Mouse (Mus musculus) brain, adult 2 months (tissue): ENCODE measurements around the gene Actb.
"Not testable (repeated sequence)": the region's sequence is repeated elsewhere in the genome, so short reads cannot be mapped to it uniquely, and the experiment has no call there.

Source experiments
- DNase-seq: peaks from one replicate; pipeline ENCODE4 v3.0.0; 2011; ENCODE audit warnings: low read depth, low spot score

Gene Actb

DNA sequence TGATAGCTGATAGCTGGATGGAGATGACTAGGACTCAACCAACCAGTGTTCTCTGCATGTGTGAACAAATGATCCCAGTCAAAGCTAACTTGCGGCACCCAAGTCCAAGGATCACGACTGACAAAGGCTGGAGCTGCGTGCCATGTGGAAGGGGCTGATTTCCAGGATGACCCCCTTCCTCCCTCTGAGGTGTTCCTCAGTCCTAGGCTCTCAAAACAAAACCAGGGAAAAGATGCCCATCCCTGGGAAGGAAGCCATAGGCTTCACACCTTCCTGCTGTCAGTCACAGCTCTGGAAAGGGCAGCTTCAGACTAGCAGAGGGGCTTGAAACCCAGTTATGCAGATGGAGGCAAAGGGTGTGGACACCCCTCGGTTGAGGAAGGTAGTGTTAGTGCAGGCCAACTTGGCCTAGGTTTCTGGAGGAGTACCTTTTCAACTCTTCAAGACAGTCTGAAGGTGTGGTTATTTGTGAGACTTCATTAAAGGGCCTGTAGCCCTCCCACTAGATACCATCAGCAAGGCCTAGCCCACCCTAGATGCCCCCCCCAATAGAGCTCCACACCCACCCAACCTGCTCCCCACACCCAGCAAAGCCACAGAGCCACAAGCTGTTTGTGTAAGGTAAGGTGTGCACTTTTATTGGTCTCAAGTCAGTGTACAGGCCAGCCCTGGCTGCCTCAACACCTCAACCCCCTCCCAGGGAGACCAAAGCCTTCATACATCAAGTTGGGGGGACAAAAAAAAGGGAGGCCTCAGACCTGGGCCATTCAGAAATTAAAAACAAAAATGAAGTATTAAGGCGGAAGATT lies 3.8 kb downstream of the Actb start:
- no peak for DNase-seq

GRCm38 (mm10) chr5:142901846-142902505 lies 4.6 kb downstream of the Actb start:
- DNase-seq = no peak

- DNase-seq = peak; percentile 33
Measured at GRCm38 (mm10) chr5:142901355-142901802, 5.2 kb downstream of the Actb start.

GRCm38 (mm10) chr5:142900651-142901050 lies 5.9 kb downstream of the Actb start:
- DNase-seq = no peak

- no peak for DNase-seq
Measured at GRCm38 (mm10) chr5:142899932-142900533, 6.5 kb downstream of the Actb start.

DNA sequence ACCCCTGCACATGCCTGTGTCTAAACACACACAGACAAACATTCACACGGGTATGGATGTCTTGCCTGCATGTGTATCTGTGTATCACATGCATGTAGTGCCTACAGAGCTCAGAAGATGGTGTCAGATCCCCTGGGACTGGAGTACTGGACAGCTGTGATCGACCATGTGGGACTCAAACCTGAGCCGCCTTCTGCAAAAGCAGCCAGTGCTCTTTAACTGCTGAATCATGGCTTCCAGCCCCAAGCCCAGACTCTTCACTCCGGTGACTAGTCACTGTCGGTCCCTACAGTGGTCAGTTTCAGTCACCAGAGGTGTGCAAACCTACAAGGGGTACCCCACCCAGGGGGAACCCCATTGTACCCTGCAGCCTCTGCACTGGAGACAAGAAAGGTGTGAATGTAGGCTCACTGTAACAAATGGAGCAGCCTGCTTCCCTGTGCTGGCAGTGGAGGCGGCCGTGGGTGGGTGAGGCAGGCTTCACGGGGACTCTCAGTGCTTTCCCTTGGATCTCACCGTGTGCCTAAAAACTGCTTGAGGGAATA lies 7.4 kb downstream of the Actb start:
- DNase-seq = peak; percentile 82

DNA sequence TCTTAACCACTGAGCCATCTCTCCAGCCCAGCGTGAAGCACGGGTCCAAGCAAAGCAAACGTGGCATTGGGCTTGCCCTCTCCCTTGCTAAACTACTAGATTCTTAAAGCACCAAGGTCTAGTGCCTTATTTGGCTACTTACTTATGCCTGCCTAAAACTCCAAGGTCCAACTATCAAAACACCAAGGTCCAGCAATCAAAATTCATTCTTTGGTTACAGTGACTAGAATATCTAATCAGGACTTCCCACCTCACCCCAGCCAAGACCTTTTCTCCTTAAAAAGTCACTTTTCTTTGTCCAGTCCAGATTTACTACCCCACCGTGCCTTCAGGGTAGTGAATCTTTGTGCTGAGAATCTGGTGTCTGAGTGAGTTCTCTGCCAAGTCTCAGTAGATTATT lies 8.2 kb downstream of the Actb start:
- DNase-seq = no peak

DNA sequence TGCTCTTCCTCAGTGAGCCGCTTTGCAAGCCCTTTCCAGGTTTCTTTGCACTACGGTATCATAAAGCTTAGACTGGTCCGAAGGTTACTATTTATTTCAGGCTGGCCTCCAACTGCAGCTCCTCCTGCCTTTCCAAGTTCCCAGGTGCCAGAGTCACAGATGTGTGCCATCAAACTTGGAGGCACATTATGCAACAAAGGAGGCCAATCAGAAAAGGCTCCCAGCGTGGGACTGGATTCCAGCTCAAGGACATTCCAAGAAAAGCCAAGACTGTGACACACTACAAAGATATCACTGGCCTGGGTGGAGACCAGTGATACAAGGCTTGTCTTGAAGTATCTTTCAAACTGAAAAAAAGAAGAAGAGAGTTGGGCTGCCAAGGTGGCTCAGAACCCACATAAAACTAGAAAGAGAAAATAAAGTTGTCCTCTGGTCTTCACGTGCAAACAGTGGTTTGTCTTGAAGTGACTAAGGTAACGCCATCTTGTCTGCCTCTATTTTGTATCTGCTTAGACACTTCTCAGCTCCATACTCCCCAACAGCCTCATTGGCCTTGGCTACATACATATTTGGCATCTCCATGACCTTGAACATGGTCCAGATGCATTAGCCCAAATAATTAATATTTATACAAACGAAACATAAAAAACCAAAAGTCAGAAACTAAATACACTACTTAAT lies 8.8 kb downstream of the Actb start:
- no peak for DNase-seq

- no peak for DNase-seq
Measured at GRCm38 (mm10) chr5:142896713-142897112, 9.8 kb downstream of the Actb start.

DNA sequence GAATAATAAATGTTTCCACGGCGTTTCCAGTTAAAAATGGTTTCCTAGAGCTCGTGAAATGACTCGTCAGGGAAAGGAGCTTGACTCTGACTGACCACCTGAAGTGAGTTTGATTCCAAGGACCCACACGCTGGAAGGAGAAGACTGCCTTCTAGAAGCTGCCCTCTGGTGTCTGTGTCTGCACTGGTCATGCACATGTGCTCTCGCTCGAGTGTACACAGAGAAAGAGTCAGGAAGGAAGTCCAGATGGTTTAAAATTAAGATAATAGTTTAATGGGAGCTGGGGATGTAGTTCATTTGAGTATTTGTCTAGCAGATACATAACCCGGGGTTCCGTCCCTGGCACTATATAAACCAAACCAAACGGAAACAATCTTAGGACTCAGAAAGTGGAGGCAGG lies 10.4 kb downstream of the Actb start:
- no peak for DNase-seq

DNA sequence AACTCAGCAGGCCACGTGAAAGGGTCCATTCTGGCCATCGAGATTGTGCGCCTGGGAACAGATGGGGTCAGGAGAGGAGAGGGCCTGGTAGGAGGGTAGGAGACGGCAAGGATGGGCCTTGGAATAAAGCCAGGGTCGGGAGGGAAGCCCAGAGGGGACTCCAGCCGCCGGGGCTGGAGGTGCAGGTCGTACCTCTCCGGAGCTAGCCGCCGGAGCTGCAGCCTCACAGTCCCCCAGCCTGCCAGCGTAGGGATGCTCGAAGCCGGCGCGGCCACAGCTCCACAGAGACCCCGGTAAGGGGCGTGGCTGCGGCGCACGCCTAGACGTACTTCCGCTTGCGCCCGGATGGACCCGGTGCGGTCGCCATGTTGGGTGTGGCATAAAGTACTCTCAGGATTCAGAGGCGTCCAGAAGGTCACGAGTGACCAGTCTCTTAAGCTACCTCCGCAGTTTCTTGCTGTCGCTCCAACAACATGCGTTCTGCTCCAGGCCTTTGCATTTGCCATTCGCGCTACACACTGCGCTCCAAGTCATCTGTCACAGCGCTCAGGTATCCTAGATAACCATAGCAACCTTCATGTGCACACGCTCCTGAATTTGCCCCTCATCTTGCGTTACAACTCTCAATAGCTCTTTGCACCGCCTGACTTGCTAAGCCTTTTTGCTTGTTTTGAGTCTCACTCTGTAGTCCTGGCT lies 11.5 kb downstream of the Actb start, which contains the start of gene Fbxl18:
TSS of gene Fbxl18 (minus strand) at position 504 of the 696 bp plus-strand sequence.
- DNase-seq = peak; percentile 95

GRCm38 (mm10) chr5:142891396-142891795 lies 15.2 kb downstream of the Actb start:
- no peak for DNase-seq

DNA sequence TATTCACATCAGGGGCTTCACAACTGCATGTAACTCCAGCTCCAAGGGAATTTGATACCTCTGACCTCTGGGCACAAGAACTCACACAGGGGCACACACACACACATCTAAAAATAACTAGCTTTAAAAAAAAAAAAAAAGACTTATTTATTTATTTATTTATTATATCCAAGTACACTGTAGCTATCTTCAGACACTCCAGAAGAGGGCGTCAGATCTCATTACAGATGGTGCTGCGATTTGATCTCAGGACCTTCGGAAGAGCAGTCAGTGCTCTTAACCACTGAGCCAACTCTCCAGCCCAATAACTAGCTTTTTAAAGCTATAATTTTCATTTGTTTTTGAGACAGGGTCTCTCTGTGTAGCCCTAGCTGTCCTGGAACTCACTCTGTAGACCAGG lies 19.0 kb downstream of the Actb start:
- not testable (repeated sequence) for DNase-seq

- no peak for DNase-seq
Measured at GRCm38 (mm10) chr5:142886761-142887160, 19.8 kb downstream of the Actb start.

DNA sequence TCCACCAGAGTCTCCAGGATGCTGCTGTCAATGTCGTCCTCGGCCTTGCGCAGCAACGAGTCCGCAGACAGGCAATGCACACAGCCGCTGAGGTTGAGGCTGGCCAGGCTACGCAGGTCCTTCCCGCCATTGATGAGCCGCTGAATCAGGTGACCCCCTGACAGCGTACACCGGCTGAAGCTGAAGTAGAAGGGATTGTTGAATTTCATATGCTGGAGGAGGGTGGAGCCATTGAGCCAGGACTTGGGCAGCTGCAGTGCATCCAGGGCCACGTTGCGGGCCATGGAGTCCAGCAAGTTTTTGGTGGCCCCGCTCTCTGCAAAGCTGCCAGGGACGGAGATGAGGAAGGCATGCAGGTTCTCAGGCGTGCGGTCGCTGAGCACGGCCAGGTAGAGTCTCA lies 20.4 kb downstream of the Actb start:
- no peak for DNase-seq

GRCm38 (mm10) chr5:142882471-142882870 lies 24.1 kb downstream of the Actb start:
- DNase-seq = no peak

DNA sequence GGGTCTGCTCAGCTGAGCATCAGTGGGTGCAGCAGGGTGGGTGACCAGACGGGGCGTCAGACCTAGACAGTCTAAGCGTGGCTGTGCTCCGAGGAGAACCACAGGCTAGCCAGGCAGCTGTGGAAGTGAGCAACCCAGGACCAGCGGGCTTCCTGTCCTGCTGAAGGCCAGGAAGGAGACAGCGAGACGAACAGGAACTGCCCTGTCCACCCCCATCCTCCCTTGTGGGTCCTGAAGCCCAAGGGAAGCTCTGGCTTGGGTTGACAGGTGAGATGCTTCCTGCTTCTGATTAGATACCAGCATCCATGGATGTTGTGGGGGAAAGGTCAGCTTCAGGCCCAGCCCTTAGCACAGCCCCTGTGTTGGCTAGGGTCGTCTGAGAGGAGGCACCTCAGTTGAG lies 24.6 kb downstream of the Actb start:
- no peak for DNase-seq

- peak; percentile 53 for DNase-seq
Measured at GRCm38 (mm10) chr5:142880806-142881516, 25.6 kb downstream of the Actb start.

DNA sequence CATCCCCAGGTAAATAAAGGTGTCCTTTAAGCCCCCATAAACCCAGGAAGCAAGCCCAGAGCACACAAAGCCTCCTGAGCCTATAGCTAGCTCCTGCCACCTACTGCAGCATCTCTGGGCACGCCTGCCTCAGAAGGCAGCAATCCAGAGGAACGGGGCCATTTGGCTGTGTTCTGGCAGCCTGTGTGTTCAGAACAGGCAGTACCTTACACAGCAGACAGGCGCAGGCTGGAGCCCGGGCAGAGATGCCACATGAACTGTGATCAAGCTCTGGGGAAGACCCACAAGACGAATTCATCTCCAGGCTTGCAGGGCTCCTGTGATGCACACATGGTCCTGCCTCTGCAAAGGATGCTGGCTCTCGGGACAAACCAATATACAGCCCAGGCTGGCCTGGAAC lies 26.3 kb downstream of the Actb start:
- DNase-seq = peak; percentile 93
